Mouse (Mus musculus) left cerebral cortex, adult 11 months (tissue): ENCODE data around the gene Gm49387.
"Not testable (repeated sequence)": the region's sequence is repeated elsewhere in the genome, so short reads cannot be mapped to it uniquely, and the experiment has no call there.

Experiments used
- DNase-seq: peaks from one replicate; pipeline ENCODE4 v3.0.0; 2022; ENCODE audit warnings: low spot score

Gene Gm49387

GRCm38 (mm10) chr14:31630677-31631076 lies 10.0 kb downstream of the Gm49387 start:
- DNase-seq, result no peak

- peak; percentile 56 for DNase-seq
Measured at GRCm38 (mm10) chr14:31622748-31623147, 17.9 kb downstream of the Gm49387 start.

GRCm38 (mm10) chr14:31620591-31621223 lies 20.0 kb downstream of the Gm49387 start:
- no peak for DNase-seq

- DNase-seq, result no peak
Measured at GRCm38 (mm10) chr14:31617997-31618396, 22.7 kb downstream of the Gm49387 start.

- DNase-seq, result no peak
Measured at GRCm38 (mm10) chr14:31617204-31617603, 23.5 kb downstream of the Gm49387 start.

GRCm38 (mm10) chr14:31613671-31614070 lies 27.0 kb downstream of the Gm49387 start:
- no peak for DNase-seq

- DNase-seq, result no peak
Measured at GRCm38 (mm10) chr14:31611986-31612385, 28.7 kb downstream of the Gm49387 start.

GRCm38 (mm10) chr14:31605514-31605913 lies 35.2 kb downstream of the Gm49387 start:
- no peak for DNase-seq

- no peak for DNase-seq
Measured at GRCm38 (mm10) chr14:31604916-31605315, 35.8 kb downstream of the Gm49387 start.

GRCm38 (mm10) chr14:31602616-31602979 lies 38.1 kb downstream of the Gm49387 start:
- not testable (repeated sequence) for DNase-seq

- DNase-seq, result no peak
Measured at GRCm38 (mm10) chr14:31601908-31602615, 38.6 kb downstream of the Gm49387 start.

GRCm38 (mm10) chr14:31597446-31597845 lies 43.2 kb downstream of the Gm49387 start:
- no peak for DNase-seq

- no peak for DNase-seq
Measured at GRCm38 (mm10) chr14:31596408-31596807, 44.3 kb downstream of the Gm49387 start.

- no peak for DNase-seq
Measured at GRCm38 (mm10) chr14:31594693-31595092, 46.0 kb downstream of the Gm49387 start.

GRCm38 (mm10) chr14:31593036-31593435 lies 47.6 kb downstream of the Gm49387 start:
- no peak for DNase-seq

- no peak for DNase-seq
Measured at GRCm38 (mm10) chr14:31591243-31591642, 49.4 kb downstream of the Gm49387 start, which contains the start of gene Colq. Gene Colq, minus strand, starts transcription at chr14:31591343.

- DNase-seq, result no peak
Measured at GRCm38 (mm10) chr14:31586451-31586850, 54.2 kb downstream of the Gm49387 start.

GRCm38 (mm10) chr14:31583082-31583481 lies 57.6 kb downstream of the Gm49387 start:
- no peak for DNase-seq

GRCm38 (mm10) chr14:31577966-31578735 lies 62.5 kb downstream of the Gm49387 start:
- no peak for DNase-seq

GRCm38 (mm10) chr14:31576846-31577697 lies 63.6 kb downstream of the Gm49387 start:
- DNase-seq, result no peak

GRCm38 (mm10) chr14:31575866-31576265 lies 64.8 kb downstream of the Gm49387 start:
- DNase-seq, result no peak
